ENCODE assay signal across 8 mouse cellular contexts in the genomic region with DNA sequence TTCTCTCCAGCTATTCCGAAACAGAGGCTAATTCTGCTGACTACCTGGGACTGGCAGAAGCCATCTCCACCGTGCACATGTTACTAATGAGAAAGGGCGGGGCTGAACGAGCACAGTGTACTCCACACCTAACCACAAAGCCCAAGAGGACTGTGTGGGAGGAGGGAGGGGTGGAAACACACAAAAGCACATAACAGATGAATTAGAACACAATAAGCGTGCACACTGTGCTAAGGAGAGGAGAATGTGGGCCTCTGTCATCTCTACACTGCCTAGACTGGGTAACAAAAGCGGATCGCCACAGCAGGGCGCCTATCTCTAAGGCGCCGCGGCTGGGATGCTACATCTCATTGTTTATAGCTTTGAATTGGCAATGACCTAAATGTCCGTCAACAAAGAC. TPM values are rescaled to one million over a fixed set of nuclear protein-coding genes. Genes with fewer than 3 reads are reported as not detected.
DNase-seq lines count a peak whose midpoint lies in the region; ATAC-seq lines count a peak whose summit lies in the region.

No protein-coding gene starts in this region.

- peaks cover 12% of the 10 kb centered on the region for H3K4me1 ChIP-seq in embryonic facial prominence, embryonic 12.5 days
- H3K4me1 ChIP-seq in stomach, embryonic 16.5 days (ENCODE audit: control insufficient read depth, insufficient read depth, low read length): no peaks in the 10 kb centered on the region
- H3K4me1 ChIP-seq in kidney, embryonic 14.5 days (ENCODE audit: control insufficient read depth, insufficient read depth, low read length): no peaks in the 10 kb centered on the region

- ATAC-seq in embryonic facial prominence, embryonic 12.5 days (ENCODE audit: insufficient number of reproducible peaks, insufficient read depth, low FRiP score, low TSS enrichment): peak; percentile 77; the same call in 1 of the 2 replicates
- peak; percentile 56; the same call in 1 of the 2 replicates for ATAC-seq in stomach, embryonic 16.5 days (ENCODE audit: insufficient read depth, low FRiP score)
- ATAC-seq in kidney, embryonic 14.5 days (ENCODE audit: low FRiP score, low TSS enrichment): no peak

- H3K36me3 ChIP-seq in embryonic facial prominence, embryonic 12.5 days: no peaks in the 10 kb centered on the region
- H3K36me3 ChIP-seq in stomach, embryonic 16.5 days (ENCODE audit: control insufficient read depth, insufficient read depth, low read length): no peaks in the 10 kb centered on the region
- H3K36me3 ChIP-seq in kidney, embryonic 14.5 days (ENCODE audit: control insufficient read depth, insufficient read depth, low read length): no peaks in the 10 kb centered on the region

- no peak overlapping the region for H3K9ac ChIP-seq in embryonic facial prominence, embryonic 12.5 days
- no peak overlapping the region for H3K9ac ChIP-seq in stomach, embryonic 16.5 days (ENCODE audit: low read length)
- H3K9ac ChIP-seq in kidney, embryonic 14.5 days (ENCODE audit: low read depth, low read length): no peak overlapping the region

- peak; percentile 11 for DNase-seq in right cerebral cortex, postnatal 25 days
- no peak for DNase-seq in right cerebral cortex, adult 18-20 months
- peak; percentile 56 for DNase-seq in mesoderm, embryonic 11.5 days (ENCODE audit: low read depth, low spot score)
- no peak for DNase-seq in left cerebral cortex, postnatal 10 days (ENCODE audit: extremely low spot score in 1 of 2, low spot score in 2 of 2)
- no peak for DNase-seq in yolk sac, embryonic 10.5 days (ENCODE audit: low spot score)

- WGBS in embryonic facial prominence, embryonic 12.5 days: 57% methylated on average over 12 of the region's 12 CpGs
- WGBS in stomach, embryonic 16.5 days: 62% methylated on average over 12 of the region's 12 CpGs
- WGBS in kidney, embryonic 14.5 days: 72% methylated on average over 12 of the region's 12 CpGs

- H3K4me3 ChIP-seq in embryonic facial prominence, embryonic 12.5 days: no peak overlapping the region
- no peak overlapping the region for H3K4me3 ChIP-seq in stomach, embryonic 16.5 days (replicated peaks; ENCODE audit: low read length)
- no peak overlapping the region for H3K4me3 ChIP-seq in kidney, embryonic 14.5 days (ENCODE audit: low read length)

- intact Hi-C loops in left cerebral cortex, postnatal 10 days (cut with DNase I): no loop called here

- no peak overlapping the region for H3K27ac ChIP-seq in embryonic facial prominence, embryonic 12.5 days
- H3K27ac ChIP-seq in stomach, embryonic 16.5 days (ENCODE audit: low read length): no peak overlapping the region
- H3K27ac ChIP-seq in kidney, embryonic 14.5 days (ENCODE audit: low read depth, low read length): no peak overlapping the region

- H3K9me3 ChIP-seq in embryonic facial prominence, embryonic 12.5 days: no peaks in the 10 kb centered on the region
- no peaks in the 10 kb centered on the region for H3K9me3 ChIP-seq in stomach, embryonic 16.5 days (replicated peaks; ENCODE audit: control insufficient read depth, low read length)
- no peaks in the 10 kb centered on the region for H3K9me3 ChIP-seq in kidney, embryonic 14.5 days (ENCODE audit: control insufficient read depth, low read length)

- H3K27me3 ChIP-seq in embryonic facial prominence, embryonic 12.5 days: no peaks in the 10 kb centered on the region
- H3K27me3 ChIP-seq in stomach, embryonic 16.5 days (ENCODE audit: control insufficient read depth, insufficient read depth, low read length): no peaks in the 10 kb centered on the region
- H3K27me3 ChIP-seq in kidney, embryonic 14.5 days (ENCODE audit: control insufficient read depth, insufficient read depth, low read length): no peaks in the 10 kb centered on the region

- H3K4me2 ChIP-seq in embryonic facial prominence, embryonic 12.5 days (replicated peaks): no peak overlapping the region
- H3K4me2 ChIP-seq in stomach, embryonic 16.5 days (ENCODE audit: low read depth, low read length): no peak overlapping the region
- no peak overlapping the region for H3K4me2 ChIP-seq in kidney, embryonic 14.5 days (replicated peaks; ENCODE audit: low read depth, low read length)

RNA-seq across cellular contexts. Expression of gene Epb41l4b, which starts 51.9 kb away (rescaled TPM):
- polyA plus RNA-seq in embryonic facial prominence, embryonic 12.5 days (2016; fragmentation: Nextera tagmentation; extraction: Ambion mirVana): 2.8 and 3.0 TPM in 2 replicates
- polyA plus RNA-seq in stomach, embryonic 16.5 days (2015; fragmentation: Nextera tagmentation; extraction: Ambion mirVana): 7.5 and 11.6 TPM in 2 replicates
- total RNA-seq in left cerebral cortex, postnatal 10 days (2021): 10 to 100 TPM; 12.1 to 15.0 TPM
- 2.3 and 2.9 TPM in 2 replicates for polyA plus RNA-seq in kidney, embryonic 14.5 days (2014; fragmentation: Nextera tagmentation; extraction: Ambion mirVana)

Comparison
In these comparisons a context has a peak if more than half of its experiments do, and no peak if none do; other contexts are left out.
1. DNase-seq: peak in right cerebral cortex, postnatal 25 days (single experiment) and mesoderm, embryonic 11.5 days (single experiment); none in right cerebral cortex, adult 18-20 months (single experiment), left cerebral cortex, postnatal 10 days (0 of 2) and yolk sac, embryonic 10.5 days (single experiment).